Mouse (Mus musculus): ENCODE results near the gene Meltf.
A peak's percentile ranks its signal among the peaks of the same experiment; 100 is the strongest.

The Meltf gene

GRCm38 (mm10) chr16:31878573-31879257 is at the start of gene Meltf:
Meltf (plus strand) TSS chr16:31878810.
- no peak for DNase-seq (ENCODE audit: low spot score in 2 of 2)

- DNase-seq (ENCODE audit: low spot score in 2 of 2): no peak
These were observed 47.9 kb upstream of the Meltf start for GRCm38 (mm10) chr16:31830726-31831125.

- no peak for DNase-seq (ENCODE audit: low spot score in 2 of 2)
These were observed 45.8 kb upstream of the Meltf start for GRCm38 (mm10) chr16:31832630-31833422.

DNA sequence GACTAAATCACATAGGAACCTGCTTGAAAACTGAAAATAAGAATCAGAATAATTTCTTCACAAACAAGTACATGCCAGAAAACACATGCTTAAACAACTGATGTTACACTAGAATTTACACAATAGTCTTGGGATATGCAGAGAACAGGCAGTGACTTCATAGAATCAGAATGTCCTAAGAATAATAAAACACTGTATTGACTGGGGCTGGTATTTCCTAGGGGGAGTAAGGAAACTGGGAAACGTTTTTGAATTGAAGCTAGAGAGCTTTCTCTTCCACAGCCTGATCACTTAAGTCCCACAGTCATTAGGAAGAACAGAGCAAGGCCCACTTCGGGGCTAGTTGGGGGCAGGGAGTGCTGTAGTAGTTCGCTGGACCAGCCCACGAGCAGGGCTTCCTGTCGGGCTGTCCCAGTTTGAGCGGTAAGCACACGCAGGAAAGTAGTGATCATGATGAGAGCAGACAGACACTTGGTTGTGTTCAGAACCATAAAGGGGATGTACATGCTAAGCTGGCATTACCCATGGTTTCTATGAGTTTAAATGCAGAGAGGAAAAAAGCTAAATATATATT is 44.5 kb upstream of the Meltf start:
- DNase-seq (ENCODE audit: low spot score in 2 of 2): no peak

- no peak for DNase-seq (ENCODE audit: low spot score in 2 of 2)
These were observed 43.8 kb upstream of the Meltf start for GRCm38 (mm10) chr16:31834662-31835318.

DNA sequence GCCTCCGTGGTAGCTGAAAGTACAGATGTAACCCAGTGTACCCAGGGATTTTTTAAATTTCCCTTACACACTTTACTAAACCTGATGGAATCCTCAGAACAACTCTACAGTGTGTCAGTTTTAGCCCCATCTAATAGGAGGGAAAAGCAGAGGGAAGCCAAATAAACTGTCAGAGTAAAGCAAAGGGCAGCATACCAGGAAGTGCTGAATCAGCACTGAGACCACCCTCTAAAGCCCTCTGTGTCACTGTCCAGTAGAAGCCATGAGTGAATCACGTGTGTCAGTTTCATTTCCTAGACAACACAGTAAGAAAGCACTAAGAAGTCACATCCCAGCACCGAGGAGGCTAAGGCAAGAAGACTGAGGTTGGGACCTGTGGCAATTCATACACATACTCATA is 41.2 kb upstream of the Meltf start:
- no peak for DNase-seq (ENCODE audit: low spot score in 2 of 2)

GRCm38 (mm10) chr16:31844246-31844645 is 34.4 kb upstream of the Meltf start:
- DNase-seq (ENCODE audit: low spot score in 2 of 2): no peak

DNA sequence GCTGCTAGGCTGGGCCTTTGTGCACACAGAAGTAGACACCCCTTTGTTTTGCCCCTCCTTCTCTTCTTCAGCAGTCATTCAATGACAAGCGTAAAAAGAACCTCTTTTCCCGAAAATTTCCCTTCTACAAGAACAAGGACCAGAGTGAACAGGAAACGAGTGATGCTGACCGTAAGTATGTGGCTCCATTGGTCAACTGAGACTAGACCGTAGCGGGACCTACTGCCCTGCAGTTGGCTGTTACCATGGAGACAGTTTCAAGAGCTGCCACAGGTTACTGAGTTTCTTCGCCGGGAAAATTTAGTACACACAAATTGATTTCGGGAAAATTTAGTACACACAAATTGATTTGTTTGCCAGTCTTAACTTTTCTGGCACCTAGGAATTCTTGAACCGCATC is 31.8 kb upstream of the Meltf start:
- no peak for DNase-seq (ENCODE audit: low spot score in 2 of 2)

GRCm38 (mm10) chr16:31863920-31864319 is 14.7 kb upstream of the Meltf start:
- peak in 1 of 2 experiments; percentile 20 for DNase-seq (ENCODE audit: low spot score in 2 of 2)

DNA sequence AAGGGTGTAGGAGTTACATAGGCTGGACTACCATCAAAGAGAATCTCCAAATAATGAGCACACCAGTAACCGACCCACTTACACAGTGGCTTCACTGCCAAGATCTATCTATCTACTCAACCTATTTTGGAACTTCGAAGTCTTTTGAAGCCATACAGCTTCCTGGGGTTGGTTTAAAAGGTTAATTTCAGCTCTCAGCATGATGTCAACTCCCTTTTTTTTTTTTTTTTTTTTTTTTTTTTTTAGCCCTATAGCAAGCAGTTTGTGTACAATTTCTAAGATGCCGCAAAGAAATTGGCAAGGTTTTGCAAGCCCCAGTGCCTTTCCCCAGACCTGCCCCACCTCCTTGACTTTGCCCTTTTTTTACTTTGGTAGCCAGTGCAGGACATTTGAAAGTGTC is 13.4 kb upstream of the Meltf start:
- DNase-seq (ENCODE audit: low spot score in 2 of 2): peak in 1 of 2 experiments; percentile 0

GRCm38 (mm10) chr16:31866911-31867310 is 11.7 kb upstream of the Meltf start:
- DNase-seq (ENCODE audit: low spot score in 2 of 2): no peak

DNA sequence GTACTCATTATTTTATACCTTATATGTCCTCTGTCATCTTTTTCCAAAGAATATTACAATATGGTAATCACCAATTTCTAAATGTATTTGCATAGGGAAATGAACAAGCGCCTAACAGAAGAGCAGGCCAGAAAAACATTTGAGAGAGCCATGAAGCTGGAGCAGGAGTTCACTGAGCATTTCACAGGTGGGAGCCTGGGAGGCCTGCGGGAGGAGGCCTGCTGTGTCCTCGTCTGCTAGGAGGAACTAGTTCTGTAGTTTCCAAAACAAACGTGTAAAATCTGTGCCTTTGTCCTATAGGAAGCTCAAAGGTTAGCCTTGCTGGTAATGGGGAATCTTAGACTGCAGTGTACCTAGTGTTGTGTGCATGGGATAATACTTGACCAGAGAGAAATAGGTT is 10.9 kb upstream of the Meltf start:
- no peak for DNase-seq (ENCODE audit: low spot score in 2 of 2)

DNA sequence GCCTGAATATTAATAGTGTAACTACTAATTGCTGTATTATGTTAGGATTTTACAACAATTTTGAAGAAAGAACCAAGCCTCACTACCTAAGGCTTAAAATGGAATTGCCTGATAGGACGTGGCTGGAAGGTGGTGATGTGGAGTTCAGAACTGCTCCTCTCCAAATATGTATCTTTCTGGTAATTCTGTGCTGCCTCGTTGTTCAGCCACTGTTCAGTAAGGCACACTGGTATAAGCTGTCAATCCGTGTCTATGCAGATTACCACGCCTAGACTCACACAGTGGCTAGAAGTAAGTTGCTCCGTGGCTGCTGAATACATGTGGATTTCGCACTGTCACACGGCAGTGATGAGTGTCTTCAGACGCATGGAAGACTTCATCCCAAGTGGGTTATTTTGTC is 4.9 kb upstream of the Meltf start:
- no peak for DNase-seq (ENCODE audit: low spot score in 2 of 2)

DNA sequence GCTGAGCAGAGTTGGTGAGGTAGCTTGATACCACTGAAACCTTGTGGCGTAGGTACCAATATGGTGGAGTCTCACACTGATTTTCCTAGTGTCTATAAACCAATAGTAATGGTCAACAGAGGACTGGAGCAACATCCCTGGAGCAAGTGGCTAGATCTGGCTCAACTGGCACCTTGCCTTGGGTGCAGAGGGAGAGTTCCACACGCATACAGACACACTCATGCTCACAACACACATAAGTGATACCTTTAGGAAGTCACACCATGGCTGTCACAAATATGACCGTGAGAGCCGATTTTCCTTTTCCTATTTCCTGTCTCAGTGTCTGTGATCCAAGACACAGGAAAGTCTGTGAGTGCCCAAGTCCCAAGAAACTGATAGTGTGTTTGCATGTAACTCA is 3.2 kb upstream of the Meltf start:
- no peak for DNase-seq (ENCODE audit: low spot score in 2 of 2)

DNA sequence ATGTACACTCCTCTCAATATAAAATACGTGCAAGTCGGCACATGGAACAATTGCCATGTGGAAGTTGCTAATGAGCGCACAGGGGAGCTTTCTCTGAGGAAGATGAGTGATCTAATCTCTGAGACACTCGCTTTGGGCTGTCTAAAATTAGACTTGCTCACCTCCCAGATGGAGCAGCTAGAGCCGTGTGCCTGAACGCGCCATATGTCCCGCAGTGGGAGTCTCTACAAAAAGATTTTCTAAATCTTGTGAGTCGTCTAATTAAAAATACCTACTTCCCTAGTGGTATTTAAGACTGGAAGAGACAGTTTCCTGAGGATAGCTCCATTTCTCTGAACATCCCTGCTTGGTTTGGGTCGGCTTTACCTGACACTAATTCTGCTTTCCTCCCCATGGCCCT is 2.2 kb upstream of the Meltf start:
- DNase-seq (ENCODE audit: low spot score in 2 of 2): peak; percentile 81 to 82

DNA sequence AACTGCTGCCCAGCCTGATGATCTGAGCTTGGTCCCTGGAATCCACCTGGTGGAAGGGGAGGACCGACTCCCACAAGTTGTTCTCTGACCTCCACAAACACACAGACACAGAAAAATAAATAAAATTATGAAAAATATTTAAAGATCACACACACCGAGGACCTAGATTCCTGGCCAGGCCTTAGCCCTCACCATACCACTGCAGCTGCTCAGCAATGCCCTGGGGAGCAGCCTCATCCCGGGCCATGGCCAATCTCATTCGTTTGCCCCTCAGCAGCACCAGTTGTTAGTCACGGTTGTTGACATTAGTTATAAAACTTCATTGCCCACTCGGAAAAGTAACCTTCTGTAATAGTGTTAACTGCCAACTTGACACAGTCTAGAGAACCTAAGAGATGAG is 558 bp upstream of the Meltf start:
- DNase-seq (ENCODE audit: low spot score in 2 of 2): no peak

- no peak for DNase-seq (ENCODE audit: low spot score in 2 of 2)
These were observed 1.7 kb downstream of the Meltf start for GRCm38 (mm10) chr16:31880146-31880840.

- no peak for DNase-seq (ENCODE audit: low spot score in 2 of 2)
These were observed 3.8 kb downstream of the Meltf start for GRCm38 (mm10) chr16:31882381-31882908.

DNA sequence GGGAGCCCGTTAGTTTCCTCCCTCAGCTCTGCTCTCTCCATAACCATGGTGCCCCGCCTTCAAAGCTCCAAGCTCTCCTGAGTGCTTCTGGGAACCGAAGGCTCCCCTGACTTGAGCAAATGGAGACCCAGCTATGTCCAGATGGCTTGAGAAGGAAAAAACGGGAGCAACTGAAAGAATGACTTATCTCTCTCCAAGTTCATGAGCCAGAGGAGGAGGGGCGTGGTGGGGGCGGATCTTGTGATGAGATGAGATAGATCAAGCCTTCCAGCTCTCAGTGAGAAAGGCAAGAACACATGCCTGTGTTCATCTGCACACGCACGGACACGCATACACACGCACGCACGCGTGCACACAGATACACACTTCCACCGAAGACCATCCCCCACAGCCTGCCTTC is 4.7 kb downstream of the Meltf start:
- DNase-seq (ENCODE audit: low spot score in 2 of 2): no peak

GRCm38 (mm10) chr16:31883902-31884301 is 5.3 kb downstream of the Meltf start:
- DNase-seq (ENCODE audit: low spot score in 2 of 2): no peak

DNA sequence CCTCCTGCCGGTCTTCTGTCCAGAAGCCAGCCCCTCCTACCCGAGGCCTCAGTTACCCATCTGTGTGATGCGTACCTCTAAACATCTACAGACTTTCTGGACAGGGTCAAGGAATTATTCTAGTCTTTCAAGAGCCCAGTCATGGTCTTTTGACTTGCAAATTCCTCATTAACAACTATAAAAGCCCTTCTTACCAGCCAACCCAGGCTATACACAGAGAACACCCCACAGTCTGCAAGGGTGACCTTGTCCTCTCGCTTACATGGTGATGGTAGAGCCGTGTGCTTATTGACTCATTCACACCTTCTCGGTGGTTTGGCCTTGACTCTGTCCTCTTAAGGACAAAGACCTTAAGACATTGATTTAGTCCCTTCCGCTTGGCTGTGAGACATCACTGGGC is 12.3 kb downstream of the Meltf start:
- no peak for DNase-seq (ENCODE audit: low spot score in 2 of 2)

Data from right cerebral cortex, adult 2 months (tissue).